Mouse (Mus musculus) ovary, adult 10 weeks (tissue): Measurements from ENCODE around the gene Apold1. TPM values are rescaled to one million over a fixed set of nuclear protein-coding genes. Genes with fewer than 3 reads are reported as not detected.

ENCODE experiments used
- polyA plus RNA-seq: library from polyadenylated mRNA; stranded (reverse); fragments of 350-450 nt; fragmentation: Illumina TruSeq; extraction: RNeasy Lipid Tissue Mini Kit (QIAGEN cat#74804); gene quantifications from one replicate; pipeline ENCODE4 v1.2.3, GENCODE M21; 2014

Gene Apold1
- 3.4 TPM for polyA plus RNA-seq

DNA sequence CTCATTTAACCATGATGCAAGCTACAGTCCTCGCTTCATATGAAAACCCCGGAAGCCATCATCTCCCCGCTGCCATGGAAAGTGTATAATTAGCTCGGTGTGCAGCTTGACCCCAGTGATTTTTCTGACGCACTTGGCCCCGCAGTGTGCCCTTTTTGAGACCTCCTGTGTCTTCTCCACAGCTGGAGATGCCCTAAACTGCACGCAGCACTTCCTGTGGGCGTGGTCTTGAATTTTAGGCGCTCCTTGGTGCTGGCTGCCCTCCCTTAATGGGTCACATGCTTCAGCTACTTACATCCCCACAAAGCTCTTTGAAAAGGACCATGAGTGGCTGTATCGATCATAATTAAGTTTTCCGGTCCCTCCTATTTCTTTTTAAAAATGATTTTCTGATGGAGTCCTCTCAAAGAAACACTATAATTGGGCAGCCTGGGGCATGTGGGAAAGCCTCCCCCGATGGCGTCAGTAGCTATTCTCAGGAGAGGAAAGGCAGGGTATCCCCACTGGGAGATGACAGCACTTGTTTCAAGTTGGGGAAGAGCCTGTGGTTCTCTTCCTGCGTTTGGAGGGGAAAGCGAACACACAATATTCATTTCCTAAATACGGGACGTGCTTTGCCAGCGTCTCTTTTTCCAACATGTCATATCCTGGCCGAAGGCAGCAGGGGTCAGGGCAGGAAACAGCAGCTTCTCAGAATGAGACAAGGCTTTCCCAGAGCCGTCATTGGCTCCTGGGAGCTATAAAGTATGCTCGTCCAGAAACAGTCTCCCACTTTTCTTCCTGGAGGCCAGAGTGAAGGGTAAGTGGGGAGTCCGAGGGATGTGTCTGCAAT, at the start of gene Apold1:
Gene Apold1, plus strand, starts transcription at position 488 of the 832 bp plus-strand sequence.

DNA sequence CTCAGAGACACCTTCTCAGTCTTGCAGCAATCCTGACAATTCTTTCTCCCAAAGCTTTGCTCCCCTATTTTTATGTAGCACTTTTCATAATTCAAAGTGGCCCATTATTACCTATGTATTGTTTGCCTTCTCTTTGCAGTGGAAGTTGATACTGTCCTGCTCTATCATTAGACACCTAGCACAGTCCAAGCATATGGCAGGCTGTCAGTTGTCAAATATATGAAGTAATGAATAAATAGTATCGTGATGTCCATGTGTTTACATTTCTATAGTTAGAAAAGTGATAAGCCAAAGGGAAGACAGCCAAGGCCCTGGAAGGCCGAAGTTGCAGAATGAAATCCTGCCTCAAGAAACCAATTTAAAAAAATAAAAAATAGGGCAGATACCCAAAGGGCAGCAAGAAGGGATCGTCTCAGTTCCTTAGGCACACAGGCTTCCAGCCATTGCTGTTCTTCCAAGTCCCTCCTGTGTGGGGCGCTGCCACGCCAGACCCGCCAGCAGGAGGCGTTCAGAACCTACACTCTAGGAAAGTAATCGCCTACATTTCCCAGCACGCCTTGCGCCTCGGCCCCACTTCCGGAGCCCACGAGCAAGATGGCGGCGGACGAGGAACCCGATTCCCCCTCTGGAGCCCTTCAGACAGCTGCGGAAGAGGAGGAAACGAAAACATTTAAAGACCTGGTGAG, 29.7 kb downstream of the Apold1 start, which contains the start of gene Ddx47:
Gene Ddx47, plus strand, starts transcription at position 565 of the 686 bp plus-strand sequence.

Other genes with a start within 250 kb of the Apold1 start
- 48.9 TPM for gene Dusp16, start 189.1 kb upstream of the Apold1 start, polyA plus RNA-seq
- gene Crebl2, start 151.6 kb upstream of the Apold1 start, polyA plus RNA-seq = 20.6 TPM
- 1.8 TPM for gene Gpr19, start 83.1 kb upstream of the Apold1 start, polyA plus RNA-seq
- 235 TPM for gene Cdkn1b, start 61.3 kb upstream of the Apold1 start, polyA plus RNA-seq
- 182 TPM for gene Ddx47, start 29.9 kb downstream of the Apold1 start, polyA plus RNA-seq
- gene Gprc5a, start 83.9 kb downstream of the Apold1 start, polyA plus RNA-seq = not detected
- not detected for gene Gprc5d, start 136.6 kb downstream of the Apold1 start, polyA plus RNA-seq
- 30.2 TPM for gene Fam234b, start 216.3 kb downstream of the Apold1 start, polyA plus RNA-seq
- 4.8 TPM for gene Hebp1, start 216.3 kb downstream of the Apold1 start, polyA plus RNA-seq